Mouse (Mus musculus): ENCODE results near the gene Map3k7cl. TPM values are rescaled to one million over a fixed set of nuclear protein-coding genes. Genes with fewer than 3 reads are reported as not detected.

The Map3k7cl gene
- polyA plus RNA-seq, 1 experiment from 2014 or later = 0.70 TPM

DNA sequence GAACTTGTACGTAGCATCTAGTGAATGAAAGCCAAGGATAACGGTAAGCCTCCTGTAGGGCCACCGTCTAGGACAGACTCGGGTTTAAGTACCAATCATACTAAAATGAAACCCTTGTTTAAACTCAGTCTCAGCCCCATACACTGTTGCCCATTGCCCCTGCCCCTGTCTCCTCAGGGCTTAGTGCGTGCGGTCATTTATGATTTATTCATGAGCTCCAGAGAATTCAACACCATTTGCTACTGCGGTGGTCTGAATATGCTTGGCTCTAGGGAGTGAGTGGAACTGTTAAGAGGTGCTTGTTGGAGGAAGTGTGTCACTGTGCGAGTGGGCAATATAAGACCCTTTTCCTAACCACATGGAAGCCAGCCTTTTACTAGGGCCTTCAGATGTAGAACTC is 34.7 kb downstream of the Map3k7cl start:
- Histone ChIP-seq H3K27ac (replicated peaks in 1 of 2; ENCODE audit: control insufficient read depth in 1 of 2, insufficient read depth in 1 of 2, low read depth in 2 of 2, low read length in 2 of 2) (no peak overlapping the region), H3K4me3 (ENCODE audit: control insufficient read depth in 1 of 2, insufficient read depth in 1 of 2, low read depth in 1 of 2, low read length in 2 of 2) (no peak overlapping the region), H3K9ac (ENCODE audit: low read length) (no peak overlapping the region), H3K4me2 (ENCODE audit: low read length) (no peak overlapping the region), H3K9me3 (ENCODE audit: control insufficient read depth, low read length) (no peaks in the 10 kb centered on the region), H3K27me3 (ENCODE audit: control insufficient read depth, insufficient read depth, low read length) (no peaks in the 10 kb centered on the region), H3K36me3 (ENCODE audit: control insufficient read depth, insufficient read depth, low read length) (no peaks in the 10 kb centered on the region), H3K4me1 (ENCODE audit: control insufficient read depth in 2 of 2, insufficient read depth in 2 of 2, low read length in 2 of 2) (no peaks in the 10 kb centered on the region)
- WGBS = 85% methylated on average over 8 of the region's 8 CpGs
- no peak for ATAC-seq (ENCODE audit: insufficient number of reproducible peaks, insufficient read depth, low FRiP score, low read depth)

GRCm38 (mm10) chr16:87594145-87594544 is 41.0 kb downstream of the Map3k7cl start:
- Histone ChIP-seq H3K36me3 (ENCODE audit: control insufficient read depth, insufficient read depth, low read length) (no peaks in the 10 kb centered on the region), H3K9ac (ENCODE audit: low read length) (no peak overlapping the region), H3K27me3 (ENCODE audit: control insufficient read depth, insufficient read depth, low read length) (no peaks in the 10 kb centered on the region), H3K4me3 (ENCODE audit: control insufficient read depth in 1 of 2, insufficient read depth in 1 of 2, low read depth in 1 of 2, low read length in 2 of 2) (no peak overlapping the region), H3K4me2 (ENCODE audit: low read length) (no peak overlapping the region), H3K27ac (replicated peaks in 1 of 2; ENCODE audit: control insufficient read depth in 1 of 2, insufficient read depth in 1 of 2, low read depth in 2 of 2, low read length in 2 of 2) (no peak overlapping the region), H3K4me1 (ENCODE audit: control insufficient read depth in 2 of 2, insufficient read depth in 2 of 2, low read length in 2 of 2) (peaks cover 4 to 15% of the 10 kb centered on the region in 2 experiments), H3K9me3 (ENCODE audit: control insufficient read depth, low read length) (peaks cover 5% of the 10 kb centered on the region; the same call in 1 of the 2 replicates)
- 60% methylated on average over 10 of the region's 10 CpGs for WGBS
- ATAC-seq (ENCODE audit: insufficient number of reproducible peaks, insufficient read depth, low FRiP score, low read depth) = no peak

GRCm38 (mm10) chr16:87595149-87595548 is 42.0 kb downstream of the Map3k7cl start:
- Histone ChIP-seq H3K27ac (replicated peaks in 1 of 2; ENCODE audit: control insufficient read depth in 1 of 2, insufficient read depth in 1 of 2, low read depth in 2 of 2, low read length in 2 of 2) (no peak overlapping the region), H3K36me3 (ENCODE audit: control insufficient read depth, insufficient read depth, low read length) (no peaks in the 10 kb centered on the region), H3K9ac (ENCODE audit: low read length) (no peak overlapping the region), H3K9me3 (ENCODE audit: control insufficient read depth, low read length) (peaks cover 5% of the 10 kb centered on the region; the same call in 1 of the 2 replicates), H3K4me2 (ENCODE audit: low read length) (no peak overlapping the region), H3K4me1 (ENCODE audit: control insufficient read depth in 2 of 2, insufficient read depth in 2 of 2, low read length in 2 of 2) (peaks cover 7 to 20% of the 10 kb centered on the region in 2 experiments), H3K27me3 (ENCODE audit: control insufficient read depth, insufficient read depth, low read length) (no peaks in the 10 kb centered on the region), H3K4me3 (ENCODE audit: control insufficient read depth in 1 of 2, insufficient read depth in 1 of 2, low read depth in 1 of 2, low read length in 2 of 2) (no peak overlapping the region)
- ATAC-seq (ENCODE audit: insufficient number of reproducible peaks, insufficient read depth, low FRiP score, low read depth) = no peak
- WGBS = 85% methylated on average over 9 of the region's 12 CpGs

- Histone ChIP-seq H3K4me2 (ENCODE audit: low read length) (no peak overlapping the region), H3K9ac (ENCODE audit: low read length) (no peak overlapping the region), H3K4me1 (ENCODE audit: control insufficient read depth in 2 of 2, insufficient read depth in 2 of 2, low read length in 2 of 2) (peaks cover 14 to 26% of the 10 kb centered on the region in 2 experiments), H3K9me3 (ENCODE audit: control insufficient read depth, low read length) (peaks cover 4% of the 10 kb centered on the region; the same call in 1 of the 2 replicates), H3K27me3 (ENCODE audit: control insufficient read depth, insufficient read depth, low read length) (no peaks in the 10 kb centered on the region), H3K27ac (replicated peaks in 1 of 2; ENCODE audit: control insufficient read depth in 1 of 2, insufficient read depth in 1 of 2, low read depth in 2 of 2, low read length in 2 of 2) (no peak overlapping the region), H3K36me3 (ENCODE audit: control insufficient read depth, insufficient read depth, low read length) (no peaks in the 10 kb centered on the region), H3K4me3 (ENCODE audit: control insufficient read depth in 1 of 2, insufficient read depth in 1 of 2, low read depth in 1 of 2, low read length in 2 of 2) (no peak overlapping the region)
- WGBS = 44% methylated on average over 17 of the region's 17 CpGs
- ATAC-seq (ENCODE audit: insufficient number of reproducible peaks, insufficient read depth, low FRiP score, low read depth) = no peak
Measured at GRCm38 (mm10) chr16:87602717-87603526, 49.8 kb downstream of the Map3k7cl start.

DNA sequence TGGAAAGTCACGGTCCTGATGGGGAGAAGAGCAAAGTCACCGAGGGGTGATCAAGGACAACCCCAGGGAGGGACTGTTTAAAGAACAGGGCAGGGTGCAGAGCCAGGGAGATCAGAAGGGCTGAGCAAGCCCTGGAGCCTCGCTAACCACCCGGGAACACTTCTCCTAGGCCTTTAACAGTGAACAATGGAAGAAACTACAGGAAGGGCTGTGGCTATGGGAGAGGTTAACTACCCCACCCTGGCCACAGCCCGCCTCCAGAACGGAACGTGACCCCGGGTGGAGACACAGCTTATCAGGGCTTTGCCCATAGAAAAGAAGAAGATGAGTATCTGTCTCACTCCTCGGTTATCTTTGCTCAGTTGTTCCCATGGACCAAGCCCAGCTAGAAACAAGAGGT is 50.9 kb downstream of the Map3k7cl start:
- Histone ChIP-seq H3K4me3 (ENCODE audit: control insufficient read depth in 1 of 2, insufficient read depth in 1 of 2, low read depth in 1 of 2, low read length in 2 of 2) (no peak overlapping the region), H3K4me2 (ENCODE audit: low read length) (no peak overlapping the region), H3K9me3 (ENCODE audit: control insufficient read depth, low read length) (peaks cover 4% of the 10 kb centered on the region; the same call in 1 of the 2 replicates), H3K36me3 (ENCODE audit: control insufficient read depth, insufficient read depth, low read length) (no peaks in the 10 kb centered on the region), H3K27me3 (ENCODE audit: control insufficient read depth, insufficient read depth, low read length) (no peaks in the 10 kb centered on the region), H3K27ac (replicated peaks in 1 of 2; ENCODE audit: control insufficient read depth in 1 of 2, insufficient read depth in 1 of 2, low read depth in 2 of 2, low read length in 2 of 2) (no peak overlapping the region), H3K4me1 (ENCODE audit: control insufficient read depth in 2 of 2, insufficient read depth in 2 of 2, low read length in 2 of 2) (peaks cover 10 to 17% of the 10 kb centered on the region in 2 experiments), H3K9ac (ENCODE audit: low read length) (no peak overlapping the region)
- ATAC-seq (ENCODE audit: insufficient number of reproducible peaks, insufficient read depth, low FRiP score, low read depth) = no peak
- WGBS = 53% methylated on average over 9 of the region's 9 CpGs

- 74% methylated on average over 2 of the region's 2 CpGs for WGBS
- no peak for ATAC-seq (ENCODE audit: insufficient number of reproducible peaks, insufficient read depth, low FRiP score, low read depth)
- peaks cover 4% of the 10 kb centered on the region; the same call in 1 of the 2 replicates for H3K9me3 ChIP-seq (ENCODE audit: control insufficient read depth, low read length)
Measured at GRCm38 (mm10) chr16:87604883-87605282, 51.8 kb downstream of the Map3k7cl start.

DNA sequence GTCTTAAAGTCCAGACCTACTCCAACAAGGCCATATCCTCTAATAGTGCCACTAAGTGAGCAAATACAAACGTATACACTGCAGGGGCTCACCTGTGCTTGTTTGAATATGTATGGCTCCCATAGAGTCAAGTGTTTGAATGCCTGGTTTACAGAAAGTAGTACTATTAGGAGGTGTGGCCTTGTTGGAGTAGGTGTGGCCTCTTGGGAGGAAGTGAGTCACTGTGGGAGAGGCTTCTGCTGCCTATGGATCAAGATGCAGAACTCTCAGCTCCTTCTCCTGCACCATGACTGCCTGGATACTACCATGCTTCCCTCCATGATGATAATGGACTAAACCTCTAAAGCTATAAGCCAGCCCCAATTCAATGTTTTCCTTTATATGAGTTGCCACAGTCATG is 54.3 kb downstream of the Map3k7cl start:
- Histone ChIP-seq H3K4me2 (ENCODE audit: low read length) (no peak overlapping the region), H3K36me3 (ENCODE audit: control insufficient read depth, insufficient read depth, low read length) (no peaks in the 10 kb centered on the region), H3K9me3 (ENCODE audit: control insufficient read depth, low read length) (no peaks in the 10 kb centered on the region), H3K4me3 (ENCODE audit: control insufficient read depth in 1 of 2, insufficient read depth in 1 of 2, low read depth in 1 of 2, low read length in 2 of 2) (no peak overlapping the region), H3K27me3 (ENCODE audit: control insufficient read depth, insufficient read depth, low read length) (no peaks in the 10 kb centered on the region), H3K27ac (replicated peaks in 1 of 2; ENCODE audit: control insufficient read depth in 1 of 2, insufficient read depth in 1 of 2, low read depth in 2 of 2, low read length in 2 of 2) (no peak overlapping the region), H3K4me1 (ENCODE audit: control insufficient read depth in 2 of 2, insufficient read depth in 2 of 2, low read length in 2 of 2) (peaks cover 14 to 19% of the 10 kb centered on the region in 2 experiments), H3K9ac (ENCODE audit: low read length) (no peak overlapping the region)
- no peak for ATAC-seq (ENCODE audit: insufficient number of reproducible peaks, insufficient read depth, low FRiP score, low read depth)
- WGBS = 79% methylated on average over 1 of the region's 1 CpGs

More at GRCm38 (mm10) chr16:87604883-87605282, 51.8 kb downstream of the Map3k7cl start:
- Histone ChIP-seq H3K27ac (replicated peaks in 1 of 2; ENCODE audit: control insufficient read depth in 1 of 2, insufficient read depth in 1 of 2, low read depth in 2 of 2, low read length in 2 of 2) (no peak overlapping the region), H3K9ac (ENCODE audit: low read length) (no peak overlapping the region), H3K27me3 (ENCODE audit: control insufficient read depth, insufficient read depth, low read length) (no peaks in the 10 kb centered on the region), H3K4me2 (ENCODE audit: low read length) (no peak overlapping the region), H3K4me1 (ENCODE audit: control insufficient read depth in 2 of 2, insufficient read depth in 2 of 2, low read length in 2 of 2) (peaks cover 7 to 13% of the 10 kb centered on the region in 2 experiments), H3K4me3 (ENCODE audit: control insufficient read depth in 1 of 2, insufficient read depth in 1 of 2, low read depth in 1 of 2, low read length in 2 of 2) (no peak overlapping the region), H3K36me3 (ENCODE audit: control insufficient read depth, insufficient read depth, low read length) (no peaks in the 10 kb centered on the region)

Data from heart, embryonic 14.5 days (tissue).